Mouse (Mus musculus) myocyte (in vitro differentiated cells): ENCODE measurements around the gene Fbxo4. TPM values are rescaled to one million over a fixed set of nuclear protein-coding genes. Genes with fewer than 3 reads are reported as not detected.

ENCODE experiments used
- H3K27me3 ChIP-seq: one replicate; pipeline ENCODE4 v1.6.1; 2011; ENCODE audit not compliant: control insufficient read depth, insufficient read depth, insufficient read length
- H3K36me3 ChIP-seq: one replicate; pipeline ENCODE4 v1.6.1; 2011; ENCODE audit not compliant: control insufficient read depth, insufficient read depth
- H3K4me2 ChIP-seq: one replicate; pipeline ENCODE4 v1.6.1; 2011; ENCODE audit warnings: low read depth, control low read depth
- H3K4me3 ChIP-seq: one replicate; pipeline ENCODE4 v1.5.1; 2011; ENCODE audit warnings: mild to moderate bottlenecking, control low read depth, moderate library complexity
- H3K79me2 ChIP-seq: one replicate; pipeline ENCODE4 v1.6.1; 2011; ENCODE audit not compliant: control insufficient read depth, insufficient read depth
- H3ac ChIP-seq: one replicate; pipeline ENCODE4 v1.6.1; 2011; ENCODE audit not compliant: control insufficient read depth, insufficient read length
- CEBPB ChIP-seq: IDR thresholded peaks from 2 replicates; pipeline ENCODE4 v1.6.1; 2011; ENCODE audit warnings: mild to moderate bottlenecking, moderate library complexity; ENCODE audit not compliant: poor library complexity, insufficient read depth, severe bottlenecking
- E2F4 ChIP-seq: IDR thresholded peaks from one replicate; pipeline ENCODE4 v1.6.1; 2011; ENCODE audit warnings: mild to moderate bottlenecking, control low read depth, moderate library complexity; ENCODE audit not compliant: insufficient read depth
- MAX ChIP-seq: IDR thresholded peaks from one replicate; pipeline ENCODE4 v1.6.1; 2011; ENCODE audit warnings: low read depth, mild to moderate bottlenecking, control low read depth
- MYOD1 ChIP-seq, 3 experiments: IDR thresholded peaks; one replicate each; pipeline ENCODE4 v1.6.1; 2011; ENCODE audit warnings: control low read depth in 2 of 3, low read depth in 2 of 3, mild to moderate bottlenecking in 2 of 3, moderate library complexity in 1 of 3; ENCODE audit not compliant: insufficient read length in 2 of 3, control insufficient read depth in 1 of 3
- MYOG ChIP-seq, 3 experiments: IDR thresholded peaks; one replicate each; pipeline ENCODE4 v1.6.1; 2011; ENCODE audit warnings: control low read depth in 2 of 3, low read depth in 2 of 3, mild to moderate bottlenecking in 2 of 3; ENCODE audit not compliant: insufficient read length in 2 of 3, control insufficient read depth in 1 of 3, insufficient read depth in 1 of 3
- POLR2A ChIP-seq: IDR thresholded peaks from one replicate; pipeline ENCODE4 v1.6.1; 2011; ENCODE audit warnings: low read depth, mild to moderate bottlenecking, control low read depth, moderate library complexity; ENCODE audit not compliant: insufficient read length
- POLR2AphosphoS2 ChIP-seq: IDR thresholded peaks from one replicate; pipeline ENCODE4 v1.6.1; 2011; ENCODE audit warnings: low read depth, control low read depth; ENCODE audit not compliant: insufficient read length
- REST ChIP-seq: IDR thresholded peaks from one replicate; pipeline ENCODE4 v1.6.1; 2011; ENCODE audit warnings: mild to moderate bottlenecking, control low read depth, moderate library complexity; ENCODE audit not compliant: insufficient read depth, insufficient read length
- SRF ChIP-seq: IDR thresholded peaks from one replicate; pipeline ENCODE4 v1.6.1; 2011; ENCODE audit warnings: low read depth; ENCODE audit not compliant: control insufficient read depth, insufficient read length
- TCF12 ChIP-seq: IDR thresholded peaks from one replicate; pipeline ENCODE4 v1.6.1; 2011; ENCODE audit warnings: mild to moderate bottlenecking, control low read depth; ENCODE audit not compliant: poor library complexity, insufficient read depth, severe bottlenecking
- TCF3 ChIP-seq: IDR thresholded peaks from one replicate; pipeline ENCODE4 v1.6.1; 2011; ENCODE audit warnings: low read depth, control low read depth; ENCODE audit not compliant: insufficient read length
- USF1 ChIP-seq: IDR thresholded peaks from one replicate; pipeline ENCODE4 v1.6.1; 2011; ENCODE audit warnings: low read depth, mild to moderate bottlenecking, control low read depth, moderate library complexity
- polyA plus RNA-seq: library from polyadenylated mRNA; unstranded; fragments of >200 nt; fragmentation: generic; extraction: Trizol; gene quantifications from one replicate; pipeline ENCODE4 v1.2.1, GENCODE M21; 2012; ENCODE audit warnings: missing spikeins

Gene Fbxo4
- polyA plus RNA-seq: 14.4 TPM

DNA sequence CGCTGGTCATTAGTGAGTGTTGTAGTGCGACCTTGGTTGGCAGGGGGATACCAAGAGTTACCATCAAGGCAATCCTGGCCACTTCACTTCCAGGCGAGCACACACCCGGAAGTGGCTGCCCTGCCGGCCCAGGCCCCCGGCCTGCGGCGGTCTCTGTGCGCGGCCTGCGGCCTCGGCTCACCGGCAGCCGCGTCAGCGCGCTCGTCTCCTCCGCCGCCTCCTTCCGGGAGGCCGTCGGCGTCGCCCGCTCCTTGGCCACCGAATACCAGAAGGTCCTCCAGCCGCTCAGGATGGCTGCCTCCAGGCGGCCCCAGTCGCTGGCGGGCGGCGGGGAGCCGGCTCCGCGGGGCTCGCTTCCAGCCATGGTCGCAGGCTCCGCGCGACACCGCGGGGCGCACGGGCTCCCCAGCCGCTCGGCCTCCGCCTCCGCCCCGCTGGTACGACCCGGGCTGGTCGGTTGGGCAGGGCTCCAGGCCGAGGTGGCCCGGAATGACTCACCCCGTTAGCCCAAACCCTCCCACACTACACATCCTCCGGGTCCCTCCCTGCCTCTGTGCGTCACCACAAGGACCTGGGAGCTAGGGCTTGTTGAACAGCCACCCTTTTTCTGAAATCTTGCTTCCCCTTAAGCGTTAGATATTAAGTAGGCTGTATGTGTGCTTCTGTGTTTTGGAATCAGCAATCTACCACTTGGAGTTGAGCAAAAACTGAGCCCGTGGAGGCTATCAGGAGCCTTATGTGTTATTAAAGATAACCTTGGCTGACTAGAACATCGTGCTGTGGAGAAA, at the start of gene Fbxo4:
Gene Fbxo4 (minus strand): TSS at position 513 of the 788 bp plus-strand sequence.
- Histone ChIP-seq H3K79me2 (no peaks in the 10 kb centered on the region), H3K4me3 (peak within 1 kb of the TSS; percentile 27), H3K36me3 (peaks cover 27% of the 10 kb centered on the region), H3K27me3 (no peaks in the 10 kb centered on the region), H3K4me2 (peak within 1 kb of the TSS; percentile 68), H3ac (peak within 1 kb of the TSS; percentile 24)
- TF ChIP-seq POLR2A (peak; percentile 86), POLR2AphosphoS2 (peak; percentile 94), TCF3 (no peak), TCF12 (no peak), REST (no peak), USF1 (no peak), MYOD1 (IDR thresholded peaks at IDR 0.05; ENCODE audit: control insufficient read depth in 1 of 3, insufficient read length in 2 of 3, low read depth in 2 of 3) (peak in 1 of 3 experiments; percentile 67), E2F4 (no peak), MYOG (IDR thresholded peaks at IDR 0.05; ENCODE audit: control insufficient read depth in 1 of 3, insufficient read depth in 1 of 3, insufficient read length in 2 of 3, low read depth in 2 of 3) (peak in 1 of 3 experiments; percentile 11), SRF (peak; percentile 28)

DNA sequence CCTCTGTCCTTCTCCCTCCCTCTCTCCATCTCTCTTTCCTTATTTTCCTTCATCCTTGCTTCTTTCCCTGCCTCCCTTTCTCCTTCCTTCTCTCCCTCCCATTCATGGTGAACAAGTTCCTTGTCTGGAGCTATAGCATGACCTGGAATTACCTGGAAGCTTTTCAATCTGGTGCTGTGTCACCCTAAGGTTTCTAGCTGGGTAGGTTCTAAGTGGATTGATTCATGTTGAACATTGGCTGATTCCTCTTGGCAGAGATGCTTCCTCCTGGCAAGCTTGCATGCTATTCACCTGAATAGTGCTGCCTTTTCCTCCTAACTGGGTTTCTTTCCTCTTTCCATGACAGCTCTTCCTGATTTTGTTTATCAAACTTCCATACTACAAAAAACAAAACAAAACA, 49.6 kb upstream of the Fbxo4 start:
- Histone ChIP-seq H3K36me3 (no peaks in the 10 kb centered on the region), H3K27me3 (no peaks in the 10 kb centered on the region), H3K4me3 (no peak overlapping the region), H3K4me2 (no peak overlapping the region), H3ac (no peak overlapping the region), H3K79me2 (peaks cover 9% of the 10 kb centered on the region)
- TF ChIP-seq POLR2AphosphoS2 (no peak), REST (no peak), POLR2A (no peak), USF1 (no peak), MAX (no peak), TCF12 (no peak), E2F4 (no peak), SRF (no peak)

GRCm38 (mm10) chr15:4028411-4028700, 49.0 kb upstream of the Fbxo4 start:
- Histone ChIP-seq H3K27me3 (no peaks in the 10 kb centered on the region), H3ac (no peak overlapping the region), H3K79me2 (peaks cover 9% of the 10 kb centered on the region), H3K36me3 (no peaks in the 10 kb centered on the region), H3K4me2 (peak overlapping the region; percentile 99), H3K4me3 (peak overlapping the region; percentile 45)
- no peak for TF ChIP-seq E2F4
- TF ChIP-seq REST: no peak
- no peak for TF ChIP-seq USF1
- TF ChIP-seq POLR2AphosphoS2: no peak
- no peak for TF ChIP-seq CEBPB
- no peak for TF ChIP-seq POLR2A

GRCm38 (mm10) chr15:4027671-4028410, 48.5 kb upstream of the Fbxo4 start:
- peak overlapping the region; percentile 44 for H3ac ChIP-seq
- no peaks in the 10 kb centered on the region for H3K27me3 ChIP-seq
- peak overlapping the region; percentile 99 for H3K4me2 ChIP-seq
- H3K36me3 ChIP-seq: no peaks in the 10 kb centered on the region
- no peak for TF ChIP-seq REST
- TF ChIP-seq USF1: no peak
- no peak for TF ChIP-seq SRF
- TF ChIP-seq MYOG (IDR thresholded peaks at IDR 0.05; ENCODE audit: control insufficient read depth in 1 of 3, insufficient read depth in 1 of 3, insufficient read length in 2 of 3, low read depth in 2 of 3): no peak
- no peak for TF ChIP-seq MAX
- TF ChIP-seq MYOD1 (IDR thresholded peaks at IDR 0.05; ENCODE audit: control insufficient read depth in 1 of 3, insufficient read length in 2 of 3, low read depth in 2 of 3): no peak
- no peak for TF ChIP-seq TCF3
- TF ChIP-seq E2F4: no peak
- no peak for TF ChIP-seq POLR2AphosphoS2
- no peak for TF ChIP-seq TCF12
- no peak for TF ChIP-seq POLR2A
- TF ChIP-seq CEBPB: no peak
- peak overlapping the region; percentile 45 for H3K4me3 ChIP-seq
- peaks cover 9% of the 10 kb centered on the region for H3K79me2 ChIP-seq
